Mouse (Mus musculus) lung, adult 2 months (tissue): ENCODE measurements around the gene Ap4m1.

Experiments
- CTCF ChIP-seq: fragments of 200-500 bp; IDR thresholded peaks from 2 replicates; pipeline ENCODE4 v1.5.1; 2011; ENCODE audit warnings: mild to moderate bottlenecking, low read length, control low read depth; ENCODE audit not compliant: insufficient read depth
- POLR2A ChIP-seq: fragments of 200-500 bp; IDR thresholded peaks from 2 replicates; pipeline ENCODE4 v1.6.1; 2011; ENCODE audit warnings: low read depth, mild to moderate bottlenecking, control low read depth, low read length, borderline replicate concordance; ENCODE audit errors: extremely low read depth

DNA sequence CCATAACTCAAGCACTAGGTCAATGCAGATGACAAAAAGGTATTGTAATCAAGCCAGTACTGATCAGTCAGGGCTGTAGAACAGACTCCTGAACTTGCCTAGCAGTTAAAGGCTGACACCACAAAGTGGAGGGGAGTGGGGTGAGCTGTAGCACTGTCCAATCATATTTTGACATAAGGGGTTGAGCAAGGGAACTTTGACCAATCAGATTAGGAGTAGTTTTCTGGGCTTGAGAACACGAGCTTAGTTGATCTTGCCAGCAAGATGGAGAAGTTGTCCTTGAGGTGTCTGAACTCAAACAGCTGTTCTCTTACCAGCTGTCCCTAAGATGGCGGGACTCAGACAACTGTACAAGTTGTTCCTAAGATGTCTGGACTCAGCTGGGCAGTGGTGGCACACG, 1.4 kb downstream of the Ap4m1 start:
- TF ChIP-seq CTCF, result no peak
- no peak for TF ChIP-seq POLR2A
